Mouse (Mus musculus) common myeloid progenitor, adult 5-6 weeks (primary cell): ENCODE results near the gene Pik3r1. TPM values are rescaled to one million over a fixed set of nuclear protein-coding genes. Genes with fewer than 3 reads are reported as not detected.

ENCODE experiments used
- ATAC-seq: replicated peaks from 2 replicates; pipeline ENCODE4 v1.8.0; 2016; ENCODE audit warnings: low read depth, mild to moderate bottlenecking, moderate TSS enrichment, inconsistent platforms; ENCODE audit not compliant: poor library complexity, severe bottlenecking
- total RNA-seq: library from RNA; stranded (forward); fragments of 200-1000, 187-1606 nt; gene quantifications from 2 replicates; pipeline ENCODE4 v1.2.3, GENCODE M21; 2017

Pik3r1 gene
- total RNA-seq, 1 experiment from 2014 or later = 116 TPM

DNA sequence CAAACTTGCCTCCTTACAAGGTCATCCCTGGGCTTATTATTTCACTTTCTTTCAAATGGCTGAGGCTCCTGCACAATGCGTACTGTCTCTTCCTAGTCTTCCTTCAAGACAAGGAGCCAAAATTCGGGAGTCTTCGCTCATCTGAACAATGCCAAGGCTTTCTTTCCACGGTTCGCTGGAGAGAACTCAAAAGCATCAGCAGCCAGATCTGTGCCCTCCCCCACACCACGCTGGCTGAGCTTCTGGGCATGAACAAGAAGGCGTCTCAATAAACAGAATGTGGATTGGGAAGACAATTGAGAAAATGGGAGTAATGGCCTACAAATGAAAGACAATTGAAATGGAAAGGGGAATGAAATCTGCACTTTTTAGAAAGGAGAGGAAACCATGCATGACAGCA is 136.5 kb downstream of the Pik3r1 start:
- no peak for ATAC-seq
